Mouse (Mus musculus) stomach, postnatal 0 days (tissue): Measurements from ENCODE around the gene 4922502D21Rik. TPM values are rescaled to one million over a fixed set of nuclear protein-coding genes. Genes with fewer than 3 reads are reported as not detected.

Experiments used
- ATAC-seq: fragments of 200-750 bp; cut with Nextera tagmentation; 2 replicates; pipeline ENCODE4 v1.8.0; 2017; ENCODE audit not compliant: low FRiP score, low TSS enrichment
- DNase-seq: peaks from one replicate; pipeline ENCODE4 v3.0.0-alpha.2; 2016; ENCODE audit warnings: low spot score
- H3K27ac ChIP-seq: fragments of 300-500 bp; sonication (generic); replicated peaks from 2 replicates; pipeline ENCODE4 v1.5.1; 2014; ENCODE audit warnings: mild to moderate bottlenecking, control low read depth
- H3K27me3 ChIP-seq: fragments of 300-500 bp; sonication (generic); 2 replicates; pipeline ENCODE4 v1.6.1; 2014; ENCODE audit warnings: low read length; ENCODE audit not compliant: control insufficient read depth, insufficient read depth
- H3K36me3 ChIP-seq: fragments of 300-500 bp; sonication (generic); 2 replicates; pipeline ENCODE4 v1.6.1; 2014; ENCODE audit warnings: low read length, mixed read lengths; ENCODE audit not compliant: control insufficient read depth, insufficient read depth
- H3K4me1 ChIP-seq: fragments of 300-500 bp; sonication (generic); replicated peaks from 2 replicates; pipeline ENCODE4 v1.6.1; 2014; ENCODE audit warnings: antibody characterized with exemption; ENCODE audit not compliant: control insufficient read depth, insufficient read depth
- H3K4me2 ChIP-seq: fragments of 300-500 bp; sonication (generic); replicated peaks from 2 replicates; pipeline ENCODE4 v1.6.1; 2014; ENCODE audit warnings: low read depth, mild to moderate bottlenecking, control low read depth, moderate library complexity
- H3K4me3 ChIP-seq: fragments of 300-500 bp; sonication (generic); 2 replicates; pipeline ENCODE4 v1.5.1; 2014; ENCODE audit warnings: low read depth, low read length, control low read depth
- H3K9ac ChIP-seq: fragments of 300-500 bp; sonication (generic); 2 replicates; pipeline ENCODE4 v1.6.1; 2014; ENCODE audit warnings: mild to moderate bottlenecking, low read length, control low read depth, mixed read lengths
- H3K9me3 ChIP-seq: fragments of 300-500 bp; sonication (generic); 2 replicates; pipeline ENCODE4 v1.6.1; 2016; ENCODE audit warnings: low read length; ENCODE audit not compliant: control insufficient read depth
- CTCF ChIP-seq: IDR thresholded peaks from 2 replicates; pipeline ENCODE4 v1.5.1; 2016; ENCODE audit warnings: antibody characterized with exemption, low read depth, mild to moderate bottlenecking, moderate library complexity
- EP300 ChIP-seq: optimal IDR thresholded peaks from 2 replicates; pipeline ENCODE3; 2016; ENCODE audit warnings: antibody characterized with exemption
- WGBS: fragments of 180-500 bp; shearing (Covaris S2); extraction: QIAGEN DNeasy Blood & Tissue Kit; methylation state at CpG from one replicate; pipeline ENCODE4 v1.1.7; 2014; 5-methylcytosine and 5-hydroxymethylcytosine counted together
- polyA plus RNA-seq: library from polyadenylated mRNA; unstranded; fragments of >200 nt; fragmentation: Nextera tagmentation; extraction: Ambion mirVana; gene quantifications from 2 replicates; pipeline ENCODE4 v1.2.1, GENCODE M21; 2015

Gene 4922502D21Rik
- polyA plus RNA-seq, 1 experiment from 2014 or later, result not detected

DNA sequence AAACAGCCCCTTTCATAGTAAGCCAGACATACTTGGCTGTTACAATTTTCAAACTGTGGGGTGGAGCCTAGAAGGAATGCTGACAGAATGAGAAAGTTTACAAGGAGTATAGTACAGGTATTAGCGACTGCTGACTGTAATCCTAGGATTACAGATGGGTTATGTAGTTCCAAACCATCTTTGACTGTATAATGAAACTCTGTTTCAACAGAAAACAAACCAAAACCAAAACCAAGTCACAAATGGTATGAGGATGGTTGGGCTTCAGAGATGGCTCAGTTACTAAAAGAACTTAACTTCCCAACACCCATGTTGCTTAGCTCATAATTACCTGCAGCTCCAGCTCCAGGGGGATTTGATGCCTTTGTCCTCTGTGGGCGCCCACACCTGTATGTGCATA lies 15.1 kb downstream of the 4922502D21Rik start:
- no peak for ATAC-seq
- Histone ChIP-seq H3K27me3 (no peaks in the 10 kb centered on the region), H3K9me3 (no peaks in the 10 kb centered on the region), H3K4me2 (no peak overlapping the region), H3K4me3 (no peak overlapping the region), H3K9ac (no peak overlapping the region), H3K4me1 (no peaks in the 10 kb centered on the region), H3K36me3 (no peaks in the 10 kb centered on the region), H3K27ac (no peak overlapping the region)
- DNase-seq, result no peak
- TF ChIP-seq CTCF, result no peak
- WGBS, result 63% methylated on average over 2 of the region's 2 CpGs

DNA sequence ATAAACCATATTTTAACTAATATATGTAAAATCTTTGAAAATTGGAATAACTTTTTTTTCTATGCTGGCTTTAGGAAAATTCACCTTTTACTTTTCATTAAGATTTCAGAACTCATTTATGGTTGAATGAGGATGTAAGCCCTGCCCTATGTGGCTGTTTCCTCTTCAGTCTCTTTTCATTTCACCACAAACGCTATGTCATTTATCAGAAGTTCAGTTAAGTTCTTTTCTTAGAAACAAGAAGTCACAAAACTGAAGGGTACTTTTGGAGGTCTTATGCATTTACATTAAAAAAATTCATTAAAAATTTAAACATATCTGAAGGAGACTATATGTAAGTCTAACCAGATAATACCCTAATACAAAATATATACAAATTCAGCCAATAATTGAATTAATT lies 15.9 kb downstream of the 4922502D21Rik start:
- no peak overlapping the region for H3K4me3 ChIP-seq
- TF ChIP-seq CTCF, result no peak
- TF ChIP-seq EP300, result no peak
- H3K9me3 ChIP-seq, result no peaks in the 10 kb centered on the region
- H3K27ac ChIP-seq, result no peak overlapping the region
- no peaks in the 10 kb centered on the region for H3K36me3 ChIP-seq
- no peaks in the 10 kb centered on the region for H3K4me1 ChIP-seq
- WGBS, result 73% methylated on average over 1 of the region's 1 CpGs
- no peak for DNase-seq
- no peak for ATAC-seq
- H3K4me2 ChIP-seq, result no peak overlapping the region
- H3K27me3 ChIP-seq, result no peaks in the 10 kb centered on the region
- H3K9ac ChIP-seq, result no peak overlapping the region

DNA sequence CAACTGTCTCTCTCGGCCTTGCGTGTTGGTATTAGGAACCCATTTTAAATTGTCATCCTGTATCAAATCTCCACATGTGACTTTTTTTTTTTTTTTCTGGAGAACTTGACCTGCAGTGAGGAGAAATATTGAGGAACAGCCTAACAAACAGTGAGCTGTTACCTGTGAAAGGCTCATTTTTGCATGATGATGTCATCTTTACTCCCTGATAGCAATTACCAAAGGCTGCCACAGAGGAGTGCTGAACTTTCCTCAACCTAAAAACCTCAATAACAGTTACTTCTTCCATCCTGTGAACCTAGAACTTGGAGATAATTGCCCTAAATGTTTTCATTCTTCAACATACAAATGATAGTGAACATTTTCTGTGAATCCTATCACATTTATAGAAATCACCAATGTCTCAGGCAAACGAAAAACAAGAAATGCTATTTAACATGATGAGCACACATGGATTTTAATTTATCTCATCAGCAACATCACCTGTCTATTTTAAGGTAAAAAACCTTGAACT lies 16.9 kb downstream of the 4922502D21Rik start:
- ATAC-seq, result no peak
- Histone ChIP-seq H3K9ac (no peak overlapping the region), H3K4me1 (no peaks in the 10 kb centered on the region), H3K4me2 (no peak overlapping the region), H3K27ac (no peak overlapping the region), H3K36me3 (no peaks in the 10 kb centered on the region), H3K27me3 (no peaks in the 10 kb centered on the region), H3K9me3 (no peaks in the 10 kb centered on the region), H3K4me3 (no peak overlapping the region)
- WGBS, result 89% methylated on average over 3 of the region's 3 CpGs
- DNase-seq, result no peak
- TF ChIP-seq CTCF, result no peak
- TF ChIP-seq EP300, result no peak

DNA sequence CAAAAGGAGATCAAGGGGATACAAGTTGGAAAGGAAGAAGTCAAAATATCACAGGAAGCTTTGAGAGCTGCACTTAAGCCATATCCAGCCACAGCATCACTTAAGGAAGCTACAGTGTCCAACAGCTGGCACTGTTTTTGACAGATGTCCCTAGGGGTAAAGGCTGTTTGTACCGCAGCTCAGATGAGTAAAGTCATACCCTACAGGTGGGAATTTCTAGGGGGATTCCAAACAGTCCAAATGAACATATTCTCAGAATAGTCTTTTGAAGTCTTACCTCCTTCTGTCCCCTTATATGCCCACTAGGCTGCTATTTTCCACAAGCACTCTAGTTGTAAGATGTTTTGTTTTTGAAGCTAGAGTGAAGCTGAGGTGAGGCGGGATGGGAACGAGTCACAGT lies 19.1 kb downstream of the 4922502D21Rik start:
- Histone ChIP-seq H3K27ac (no peak overlapping the region), H3K36me3 (no peaks in the 10 kb centered on the region), H3K4me2 (no peak overlapping the region), H3K9me3 (no peaks in the 10 kb centered on the region), H3K27me3 (no peaks in the 10 kb centered on the region), H3K9ac (no peak overlapping the region), H3K4me1 (no peaks in the 10 kb centered on the region), H3K4me3 (no peak overlapping the region)
- DNase-seq (no peak), ATAC-seq (no peak)
- TF ChIP-seq CTCF (no peak), EP300 (no peak)
- WGBS, result 76% methylated on average over 3 of the region's 3 CpGs

DNA sequence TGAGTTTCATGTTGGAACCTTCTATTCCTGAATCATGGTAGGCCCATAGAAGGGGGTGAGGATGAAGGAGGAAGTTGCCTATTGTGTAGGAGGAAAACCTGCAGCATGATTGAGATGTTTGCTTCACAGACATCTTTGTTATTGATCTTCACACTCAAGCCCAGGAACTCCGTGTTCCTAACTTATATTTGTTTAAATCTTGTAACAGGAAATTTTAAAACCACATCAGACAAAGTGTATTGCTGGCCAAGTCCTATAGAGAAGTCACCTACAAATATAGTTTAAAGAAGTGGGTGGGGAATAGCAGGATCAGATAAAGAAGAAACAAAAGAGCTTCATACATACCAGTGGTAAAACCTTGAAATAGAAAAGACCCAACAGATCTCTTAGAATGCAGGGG lies 27.4 kb downstream of the 4922502D21Rik start:
- no peak overlapping the region for H3K9ac ChIP-seq
- no peaks in the 10 kb centered on the region for H3K36me3 ChIP-seq
- no peak overlapping the region for H3K4me2 ChIP-seq
- TF ChIP-seq CTCF, result no peak
- TF ChIP-seq EP300, result no peak
- no peaks in the 10 kb centered on the region for H3K9me3 ChIP-seq
- no peak for DNase-seq
- no peaks in the 10 kb centered on the region for H3K4me1 ChIP-seq
- ATAC-seq, result no peak
- no peak overlapping the region for H3K4me3 ChIP-seq
- H3K27ac ChIP-seq, result no peak overlapping the region
- WGBS, result 29% methylated on average over 1 of the region's 1 CpGs
- no peaks in the 10 kb centered on the region for H3K27me3 ChIP-seq

DNA sequence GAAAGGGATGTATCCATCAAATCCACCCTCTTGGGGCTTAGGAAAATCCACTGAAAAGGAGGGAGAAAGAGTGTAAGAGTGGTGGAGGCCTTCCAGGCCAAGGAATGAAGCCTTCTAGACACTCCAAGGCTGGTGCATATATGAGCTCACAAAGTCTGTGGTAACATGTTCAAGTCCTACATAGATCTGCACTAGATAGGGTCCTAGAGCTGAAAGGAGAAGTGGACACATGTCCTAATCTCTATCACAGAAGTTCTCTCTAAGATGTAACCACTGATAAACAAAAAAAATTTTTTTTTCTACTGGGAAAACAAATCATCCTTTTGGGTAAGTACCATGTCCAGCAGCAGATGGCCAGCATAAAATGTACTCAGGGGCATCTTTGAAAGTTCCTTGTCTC lies 42.9 kb downstream of the 4922502D21Rik start:
- no peaks in the 10 kb centered on the region for H3K9me3 ChIP-seq
- TF ChIP-seq EP300, result no peak
- no peak for TF ChIP-seq CTCF
- no peak overlapping the region for H3K4me3 ChIP-seq
- H3K9ac ChIP-seq, result no peak overlapping the region
- ATAC-seq (no peak), DNase-seq (no peak)
- no peaks in the 10 kb centered on the region for H3K4me1 ChIP-seq
- H3K36me3 ChIP-seq, result no peaks in the 10 kb centered on the region
- no peak overlapping the region for H3K27ac ChIP-seq
- no peaks in the 10 kb centered on the region for H3K27me3 ChIP-seq
- no peak overlapping the region for H3K4me2 ChIP-seq
